Mouse (Mus musculus) duodenum, adult 2 months (tissue): ENCODE data around the gene Krt79. TPM values are rescaled to one million over a fixed set of nuclear protein-coding genes. Genes with fewer than 3 reads are reported as not detected.

Source experiments
- polyA plus RNA-seq: library from polyadenylated mRNA; depleted of rRNA; stranded (reverse); fragments of >200 nt; gene quantifications from 2 replicates; pipeline ENCODE4 v1.2.3, GENCODE M21; 2012; ENCODE audit warnings: low replicate concordance; rRNA removed

The Krt79 gene
- polyA plus RNA-seq: 0.28 and 0.77 TPM in 2 replicates

GRCm38 (mm10) chr15:101940274-101940829 lies at the start of gene Krt79:
Krt79 (minus strand) TSS chr15:101940324.

GRCm38 (mm10) chr15:101954187-101954586 lies 14.1 kb upstream of the Krt79 start, which contains the start of gene Krt78:
Krt78 (minus strand) TSS chr15:101954287.

GRCm38 (mm10) chr15:101924635-101925034 lies 15.5 kb downstream of the Krt79 start, which contains the start of gene Krt4:
Krt4 (minus strand) TSS chr15:101924735.

GRCm38 (mm10) chr15:101892820-101893219 lies 47.3 kb downstream of the Krt79 start, which contains the start of gene Krt76:
Krt76 (minus strand) TSS chr15:101892920.

Other genes starting within 250 kb of the Krt79 start
- gene Krt6a, start 246.0 kb downstream of the Krt79 start, polyA plus RNA-seq: not detected in 2 replicates
- gene Krt5, start 227.4 kb downstream of the Krt79 start, polyA plus RNA-seq: not detected in 2 replicates
- not detected in 2 replicates for gene Krt71, start 197.2 kb downstream of the Krt79 start, polyA plus RNA-seq
- gene Krt72, start 153.9 kb downstream of the Krt79 start, polyA plus RNA-seq: not detected in 2 replicates
- gene Krt73, start 138.0 kb downstream of the Krt79 start, polyA plus RNA-seq: not detected in 2 replicates
- 0.05 TPM in 1 of 2 replicates, not detected in the other for gene Krt2, start 122.2 kb downstream of the Krt79 start, polyA plus RNA-seq
- gene Krt1, start 89.5 kb downstream of the Krt79 start, polyA plus RNA-seq: 0.05 and 0.08 TPM in 2 replicates
- not detected in 2 replicates for gene Krt77, start 70.6 kb downstream of the Krt79 start, polyA plus RNA-seq
- gene Krt76, start 47.4 kb downstream of the Krt79 start, polyA plus RNA-seq: not detected in 2 replicates
- 0.13 and 0.23 TPM in 2 replicates for gene Krt4, start 15.6 kb downstream of the Krt79 start, polyA plus RNA-seq
- 0.33 TPM in 1 of 2 replicates, not detected in the other for gene Krt78, start 14.0 kb upstream of the Krt79 start, polyA plus RNA-seq
- gene Krt8, start 64.2 kb upstream of the Krt79 start, polyA plus RNA-seq: 1,185 and 2,156 TPM in 2 replicates
- gene Krt18, start 87.9 kb upstream of the Krt79 start, polyA plus RNA-seq: 98.5 and 151 TPM in 2 replicates
- gene Eif4b, start 133.4 kb upstream of the Krt79 start, polyA plus RNA-seq: 25.6 and 27.2 TPM in 2 replicates
- 35.9 and 54.0 TPM in 2 replicates for gene Tns2, start 160.1 kb upstream of the Krt79 start, polyA plus RNA-seq
- gene Spryd3, start 195.9 kb upstream of the Krt79 start, polyA plus RNA-seq: 36.1 and 58.3 TPM in 2 replicates
- 11.4 and 27.2 TPM in 2 replicates for gene Igfbp6, start 204.0 kb upstream of the Krt79 start, polyA plus RNA-seq
- gene Soat2, start 210.2 kb upstream of the Krt79 start, polyA plus RNA-seq: 114 and 404 TPM in 2 replicates